Mouse (Mus musculus) MN1 (cell line): ENCODE results near the gene Rere.

Source experiments
- DNase-seq: peaks from one replicate; pipeline ENCODE4 v3.0.0-alpha.2; 2016; ENCODE audit warnings: low spot score

Rere gene

DNA sequence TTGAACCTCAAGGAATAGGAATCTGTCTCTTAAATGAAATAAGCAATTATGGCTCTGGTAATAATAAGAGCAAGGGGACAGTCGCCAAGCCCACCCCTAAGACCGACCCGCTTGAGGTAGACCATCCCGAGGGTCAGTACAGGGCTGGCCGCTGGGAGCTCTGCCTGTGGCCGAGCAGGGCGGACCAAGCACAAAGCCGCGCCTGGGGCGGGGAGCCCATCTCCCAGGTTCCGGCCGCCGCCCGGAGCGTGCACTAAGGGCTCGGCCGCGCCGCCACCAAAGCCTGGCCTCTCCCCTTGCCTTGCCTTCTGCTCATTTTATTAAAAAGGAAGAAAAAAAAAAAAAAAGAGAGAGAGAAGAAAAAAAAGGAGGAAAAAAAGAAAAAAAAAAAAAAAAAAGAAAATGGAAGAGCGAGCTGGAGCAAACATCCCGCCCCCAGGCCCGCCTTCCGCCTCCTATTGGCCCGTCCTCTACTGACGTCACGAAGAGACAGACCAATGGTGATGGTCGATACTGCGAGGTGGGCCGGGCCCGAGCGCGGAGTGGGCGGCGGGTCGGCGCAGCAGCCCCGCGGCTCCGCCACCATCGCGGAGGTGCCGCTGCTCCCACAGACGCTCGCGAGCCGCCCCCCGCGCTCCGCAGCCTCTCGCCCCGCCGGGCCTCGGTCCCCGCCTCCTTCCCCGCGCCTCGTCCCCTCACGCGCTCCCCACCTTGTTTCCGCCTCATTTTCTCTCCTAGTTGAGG, at the start of gene Rere:
Gene Rere (plus strand): TSS at position 629 of the 744 bp plus-strand sequence.
- peak; percentile 98 for DNase-seq

DNA sequence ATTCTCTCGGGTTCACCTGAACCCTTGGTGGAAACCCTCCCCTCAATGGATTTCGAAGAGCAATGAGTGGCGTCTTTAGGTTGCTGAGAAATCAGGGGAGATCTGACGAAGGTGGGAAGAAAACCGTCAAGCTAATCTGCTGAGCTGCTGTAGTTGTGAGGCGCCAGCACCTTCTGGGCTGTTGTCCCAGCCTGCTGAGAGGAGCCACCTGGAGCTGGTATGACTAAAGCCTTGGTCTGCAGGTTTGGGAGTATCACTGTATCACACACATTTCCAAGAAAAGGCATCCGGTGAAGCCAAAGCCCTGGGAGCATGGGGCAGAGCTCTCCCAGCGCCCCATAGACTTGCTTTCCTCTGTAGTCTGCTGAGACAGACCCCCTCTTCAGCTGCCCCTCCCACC, 49.6 kb upstream of the Rere start:
- no peak for DNase-seq

DNA sequence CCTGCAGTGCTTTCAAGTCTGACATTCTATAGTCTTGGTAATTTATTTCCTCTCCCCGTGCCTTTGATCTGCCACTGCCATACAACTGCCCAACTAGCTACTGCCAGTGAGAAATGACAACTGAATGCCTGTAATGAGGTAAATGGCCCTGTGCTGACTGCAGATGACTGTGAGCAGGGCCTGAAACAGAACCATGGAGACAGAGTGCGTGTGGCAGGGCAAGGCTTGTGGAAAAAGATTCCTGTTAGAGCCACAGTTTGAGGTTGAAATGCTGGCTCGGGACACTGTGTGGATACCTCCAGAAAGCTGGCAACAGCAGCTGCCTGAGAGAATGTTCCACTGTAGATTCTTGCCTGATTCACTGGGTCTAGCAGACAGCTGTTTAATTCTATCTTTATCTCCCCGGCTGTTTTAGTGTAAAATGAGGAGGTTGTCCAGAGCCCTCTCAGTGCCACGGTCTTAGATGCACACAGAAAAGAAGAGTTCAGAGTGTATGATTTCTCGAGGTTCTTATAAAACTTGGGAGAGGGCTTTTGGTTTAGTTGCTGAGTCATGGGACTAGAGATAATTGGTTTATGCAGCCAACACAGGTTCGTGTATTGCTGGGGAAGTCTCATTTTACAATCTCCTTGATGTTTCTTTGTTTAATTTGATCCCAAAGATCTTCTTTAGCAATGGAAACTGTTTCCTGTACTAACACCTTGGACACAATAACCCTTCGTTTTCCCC, 46.7 kb upstream of the Rere start:
- peak; percentile 36 for DNase-seq

GRCm38 (mm10) chr4:150235585-150235984, 45.9 kb upstream of the Rere start:
- DNase-seq, result peak; percentile 18

DNA sequence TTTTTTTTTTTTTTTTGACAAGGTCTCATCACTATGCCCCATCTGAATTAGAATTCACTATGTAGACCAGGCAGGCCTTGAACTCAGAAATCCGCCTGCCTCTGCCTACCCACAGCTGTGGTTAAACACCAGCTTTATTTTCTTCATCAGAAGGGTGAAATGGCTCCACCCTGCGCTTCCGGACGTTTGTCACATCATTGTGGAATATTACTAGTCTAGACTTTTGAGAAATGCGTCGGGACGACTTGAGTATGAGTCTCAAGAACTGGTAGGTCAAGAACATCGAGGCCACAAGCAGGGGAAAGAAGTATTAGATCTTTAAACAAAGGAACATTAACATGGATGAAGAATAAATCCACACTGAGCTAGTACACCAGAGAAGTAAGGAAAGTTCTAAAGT, 45.4 kb upstream of the Rere start:
- no peak for DNase-seq

GRCm38 (mm10) chr4:150236521-150237481, 44.6 kb upstream of the Rere start, which contains the start of gene Eno1:
TSS of gene Eno1 (plus strand) at chr4:150236721.
- DNase-seq, result peak; percentile 98

- DNase-seq, result peak; percentile 47
Measured at GRCm38 (mm10) chr4:150237636-150238361, 43.6 kb upstream of the Rere start.

DNA sequence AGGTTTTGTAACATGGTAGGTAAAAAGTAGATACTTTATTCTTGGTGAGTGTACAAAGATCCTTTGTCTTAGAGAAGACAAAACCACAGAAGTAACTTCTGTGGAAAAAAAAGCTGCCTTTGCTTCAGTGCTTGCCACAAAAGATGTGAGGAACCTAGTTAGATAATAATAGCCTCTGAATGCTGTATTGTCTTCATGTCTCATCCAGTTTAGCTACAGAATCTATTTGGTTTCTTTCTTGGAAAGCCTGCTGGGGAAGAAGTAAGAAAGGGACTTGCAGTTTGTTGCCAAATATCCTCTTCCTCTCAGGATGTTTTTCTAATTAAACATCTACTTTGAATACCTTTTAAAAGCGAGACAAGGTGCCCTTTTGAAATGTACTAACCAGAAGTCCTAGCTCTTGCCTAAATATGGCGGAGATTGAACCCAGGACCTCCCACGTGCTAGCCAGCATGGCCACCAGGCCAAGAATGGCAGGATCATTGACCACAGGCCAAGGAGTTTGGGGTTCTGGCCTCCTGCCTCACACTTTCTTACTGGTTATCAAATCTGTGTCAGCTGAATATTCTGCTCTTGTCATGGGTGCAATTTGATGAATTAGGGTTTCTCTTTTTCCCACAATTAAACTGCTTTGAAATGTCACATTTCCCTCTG, 42.9 kb upstream of the Rere start:
- no peak for DNase-seq

- DNase-seq, result no peak
Measured at GRCm38 (mm10) chr4:150239087-150239480, 42.4 kb upstream of the Rere start.

GRCm38 (mm10) chr4:150239503-150239902, 41.9 kb upstream of the Rere start:
- DNase-seq, result no peak

- DNase-seq, result peak; percentile 97
Measured at GRCm38 (mm10) chr4:150239951-150240368, 41.5 kb upstream of the Rere start.

GRCm38 (mm10) chr4:150240381-150240886, 41.0 kb upstream of the Rere start:
- DNase-seq, result no peak

DNA sequence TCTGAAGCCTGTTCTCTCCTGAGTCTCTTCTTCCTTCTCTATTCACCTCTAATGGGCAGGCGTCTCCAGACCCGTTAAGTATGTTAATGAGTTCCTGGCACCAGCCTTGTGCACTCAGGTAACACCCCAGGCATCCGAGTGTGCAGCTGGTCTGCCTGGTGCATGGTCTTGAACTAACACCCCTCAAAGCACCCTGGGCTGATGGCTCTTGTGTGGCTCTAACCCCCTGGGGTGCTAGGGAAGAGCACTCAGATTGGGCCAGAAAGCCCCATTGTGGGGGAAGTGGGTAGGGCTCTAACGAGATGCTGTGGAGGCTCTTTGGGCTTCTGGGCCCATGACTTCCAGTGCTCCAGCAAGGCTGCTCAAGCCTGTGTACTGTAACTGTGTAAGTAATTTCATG, 39.7 kb upstream of the Rere start:
- DNase-seq, result no peak

- DNase-seq, result no peak
Measured at GRCm38 (mm10) chr4:150242745-150243144, 38.7 kb upstream of the Rere start.

GRCm38 (mm10) chr4:150245876-150246275, 35.6 kb upstream of the Rere start:
- no peak for DNase-seq

GRCm38 (mm10) chr4:150248009-150248408, 33.4 kb upstream of the Rere start:
- DNase-seq, result peak; percentile 81

DNA sequence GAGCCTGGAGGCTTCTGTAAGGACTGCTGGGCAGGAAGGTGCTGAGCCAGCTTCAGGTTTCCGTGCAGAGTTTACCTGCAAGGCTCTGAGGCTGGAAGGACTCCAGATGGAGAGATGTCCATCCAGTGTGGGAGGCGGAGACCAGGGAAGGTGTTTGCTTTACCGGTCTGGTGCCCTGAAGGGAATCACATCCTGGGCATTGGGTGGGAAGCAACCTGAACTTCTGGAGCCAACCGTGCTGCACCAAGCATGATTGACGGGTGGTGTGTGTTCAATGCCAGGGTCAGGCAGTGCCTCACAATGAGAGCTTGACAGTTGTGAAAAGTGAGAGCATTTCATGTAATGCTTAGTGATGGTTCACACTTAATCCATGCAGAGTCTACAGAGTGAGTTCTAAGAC, 32.5 kb upstream of the Rere start:
- DNase-seq, result no peak

- no peak for DNase-seq
Measured at GRCm38 (mm10) chr4:150249731-150250270, 31.6 kb upstream of the Rere start.

GRCm38 (mm10) chr4:150250549-150251422, 30.7 kb upstream of the Rere start:
- DNase-seq, result peak; percentile 51
